Mouse (Mus musculus) erythroblast, embryonic 14.5 days (primary cell): ENCODE data around the gene Macf1. TPM values are rescaled to one million over a fixed set of nuclear protein-coding genes. Genes with fewer than 3 reads are reported as not detected.

ENCODE experiments used
- H3K27me3 ChIP-seq: 2 replicates; pipeline ENCODE4 v1.6.1; 2012; ENCODE audit warnings: inconsistent platforms; ENCODE audit not compliant: control insufficient read depth
- H3K36me3 ChIP-seq: 2 replicates; pipeline ENCODE4 v1.6.1; 2012; ENCODE audit warnings: mild to moderate bottlenecking, inconsistent platforms; ENCODE audit not compliant: control insufficient read depth
- H3K4me1 ChIP-seq: 2 replicates; pipeline ENCODE4 v1.6.1; 2012; ENCODE audit warnings: inconsistent platforms; ENCODE audit not compliant: control insufficient read depth
- H3K4me3 ChIP-seq: replicated peaks from 2 replicates; pipeline ENCODE3; 2012; ENCODE audit warnings: moderate library complexity, mild to moderate bottlenecking, inconsistent platforms
- H3K9me3 ChIP-seq: 2 replicates; pipeline ENCODE4 v1.6.1; 2012; ENCODE audit warnings: low read length, inconsistent platforms, mixed read lengths; ENCODE audit not compliant: control insufficient read depth
- GATA1 ChIP-seq: IDR thresholded peaks from 2 replicates; pipeline ENCODE4 v1.6.1; 2012; ENCODE audit warnings: low read length, inconsistent platforms, mixed read lengths
- TAL1 ChIP-seq: IDR thresholded peaks from 3 replicates; pipeline ENCODE4 v1.6.1; 2012; ENCODE audit warnings: low read length, inconsistent platforms, mixed read lengths
- polyA plus RNA-seq: library from polyadenylated mRNA; stranded (reverse); fragments of >175 nt; gene quantifications from 2 replicates; pipeline ENCODE4 v1.2.3, GENCODE M21; 2012

The Macf1 gene
- polyA plus RNA-seq, 1 experiment = 5.5 TPM

GRCm38 (mm10) chr4:123313010-123313409 is 371.1 kb downstream of the Macf1 start:
- H3K9me3 ChIP-seq = no peaks in the 10 kb centered on the region
- peaks cover 3% of the 10 kb centered on the region for H3K4me1 ChIP-seq
- H3K27me3 ChIP-seq = no peaks in the 10 kb centered on the region
- no peak for TF ChIP-seq TAL1
- TF ChIP-seq GATA1 = no peak
- peaks cover 6% of the 10 kb centered on the region; the same call in 1 of the 2 replicates for H3K36me3 ChIP-seq
- H3K4me3 ChIP-seq = no peak overlapping the region

GRCm38 (mm10) chr4:123311845-123312244 is 372.3 kb downstream of the Macf1 start:
- TF ChIP-seq TAL1 (no peak), GATA1 (no peak)
- no peaks in the 10 kb centered on the region for H3K27me3 ChIP-seq
- H3K36me3 ChIP-seq = peaks cover 16% of the 10 kb centered on the region
- peaks cover 3% of the 10 kb centered on the region for H3K4me1 ChIP-seq
- H3K9me3 ChIP-seq = no peaks in the 10 kb centered on the region
- no peak overlapping the region for H3K4me3 ChIP-seq

- H3K27me3 ChIP-seq = no peaks in the 10 kb centered on the region
- peaks cover 8% of the 10 kb centered on the region for H3K9me3 ChIP-seq
- peaks cover 49% of the 10 kb centered on the region for H3K36me3 ChIP-seq
- no peak for TF ChIP-seq GATA1
- TF ChIP-seq TAL1 = no peak
- H3K4me1 ChIP-seq = peaks cover 11% of the 10 kb centered on the region
- H3K4me3 ChIP-seq = no peak overlapping the region
These were observed 375.9 kb downstream of the Macf1 start for GRCm38 (mm10) chr4:123308292-123308691.

DNA sequence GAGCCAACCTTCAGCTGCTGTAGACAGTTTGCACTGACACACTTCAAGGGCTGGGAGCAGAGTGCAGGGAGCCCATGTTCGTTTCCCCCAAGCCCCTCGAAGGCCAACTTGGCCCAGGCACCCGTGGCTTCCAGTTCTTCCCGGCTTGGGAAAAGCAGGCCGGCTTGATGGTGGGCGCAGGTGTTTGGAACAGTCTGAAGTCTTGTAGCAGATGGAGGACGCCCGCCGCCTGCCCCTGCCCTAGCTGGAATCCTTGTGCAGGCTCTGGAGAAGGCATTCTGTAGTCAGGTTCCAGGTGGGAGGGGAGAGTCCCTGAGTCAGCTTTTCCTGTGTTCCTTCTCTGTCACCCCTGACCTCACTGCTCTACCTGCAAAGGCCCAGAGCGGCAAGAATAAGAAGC is 377.2 kb downstream of the Macf1 start:
- peaks cover 14% of the 10 kb centered on the region for H3K9me3 ChIP-seq
- H3K27me3 ChIP-seq = no peaks in the 10 kb centered on the region
- no peak for TF ChIP-seq TAL1
- TF ChIP-seq GATA1 = no peak
- H3K4me1 ChIP-seq = peaks cover 8% of the 10 kb centered on the region
- H3K4me3 ChIP-seq = no peak overlapping the region
- H3K36me3 ChIP-seq = peaks cover 62% of the 10 kb centered on the region

DNA sequence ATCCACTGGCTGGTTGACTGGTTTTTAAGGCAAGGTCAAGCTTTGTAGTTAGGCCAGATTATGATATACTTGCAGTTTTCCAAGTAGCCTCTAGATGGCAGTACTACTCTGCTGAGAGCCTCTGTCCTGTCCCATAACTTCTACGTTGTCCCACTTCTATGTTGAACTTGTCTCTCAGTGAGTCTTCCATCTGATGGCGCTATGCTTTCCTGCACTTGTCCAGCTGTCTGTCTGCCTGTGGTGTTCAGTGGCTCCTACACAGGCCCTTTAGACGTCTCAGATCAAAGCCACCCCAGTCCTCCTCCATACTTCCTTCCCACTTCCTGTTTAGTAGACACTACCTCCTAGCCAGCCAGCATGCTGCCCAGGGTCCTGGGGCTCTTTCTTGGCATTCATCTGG is 378.4 kb downstream of the Macf1 start:
- H3K4me1 ChIP-seq = peaks cover 8% of the 10 kb centered on the region
- H3K4me3 ChIP-seq = no peak overlapping the region
- peaks cover 74% of the 10 kb centered on the region for H3K36me3 ChIP-seq
- TF ChIP-seq GATA1 (no peak), TAL1 (no peak)
- no peaks in the 10 kb centered on the region for H3K27me3 ChIP-seq
- H3K9me3 ChIP-seq = peaks cover 14% of the 10 kb centered on the region

Other genes with a start within 250 kb of the Macf1 start
- gene Ndufs5, start 33.8 kb upstream of the Macf1 start, polyA plus RNA-seq = 8.9 and 13.5 TPM in 2 replicates
- 13.8 and 16.4 TPM in 2 replicates for gene Akirin1, start 66.0 kb upstream of the Macf1 start, polyA plus RNA-seq
- not detected in 2 replicates for gene Rhbdl2, start 103.5 kb upstream of the Macf1 start, polyA plus RNA-seq
- not detected in 2 replicates for gene 4933427I04Rik, start 175.3 kb upstream of the Macf1 start, polyA plus RNA-seq
- 3.2 and 5.4 TPM in 2 replicates for gene Mycbp, start 220.5 kb upstream of the Macf1 start, polyA plus RNA-seq
- gene Rragc, start 233.1 kb upstream of the Macf1 start, polyA plus RNA-seq = 0.55 and 0.64 TPM in 2 replicates
- gene 4930535I16Rik, start 233.7 kb upstream of the Macf1 start, polyA plus RNA-seq = not detected in 2 replicates